Mouse (Mus musculus) right cerebral cortex, postnatal 4 days (tissue): ENCODE data around the gene Dip2a.

Experiments used
- DNase-seq: peaks from one replicate; pipeline ENCODE4 v3.0.0-alpha.2; 2022

Dip2a gene

GRCm38 (mm10) chr10:76300133-76300532, 45.0 kb downstream of the Dip2a start:
- DNase-seq: no peak

DNA sequence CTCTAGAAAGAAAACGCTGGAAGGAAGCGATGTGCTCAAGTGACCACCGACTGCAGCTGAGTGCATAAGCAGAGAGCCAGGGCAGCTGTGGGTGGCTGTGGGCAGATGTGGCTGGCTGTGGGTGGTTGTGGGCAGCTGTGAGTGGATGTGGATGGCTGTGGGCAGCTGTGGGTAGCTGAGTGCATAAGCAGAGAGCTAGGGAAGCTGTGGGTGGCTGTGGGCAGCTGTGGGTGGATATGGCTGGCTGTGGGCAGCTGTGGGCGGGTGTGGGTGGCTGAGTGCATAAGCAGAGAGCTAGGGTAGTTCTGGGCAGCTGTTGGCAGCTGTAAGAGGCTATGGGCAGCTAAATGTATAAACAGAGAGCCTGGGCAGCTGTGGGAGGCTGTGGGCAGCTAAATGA, 51.9 kb downstream of the Dip2a start:
- no peak for DNase-seq

- no peak for DNase-seq
Observed at GRCm38 (mm10) chr10:76289936-76290671, 55.0 kb downstream of the Dip2a start.

- no peak for DNase-seq
Observed at GRCm38 (mm10) chr10:76289052-76289451, 56.0 kb downstream of the Dip2a start.

DNA sequence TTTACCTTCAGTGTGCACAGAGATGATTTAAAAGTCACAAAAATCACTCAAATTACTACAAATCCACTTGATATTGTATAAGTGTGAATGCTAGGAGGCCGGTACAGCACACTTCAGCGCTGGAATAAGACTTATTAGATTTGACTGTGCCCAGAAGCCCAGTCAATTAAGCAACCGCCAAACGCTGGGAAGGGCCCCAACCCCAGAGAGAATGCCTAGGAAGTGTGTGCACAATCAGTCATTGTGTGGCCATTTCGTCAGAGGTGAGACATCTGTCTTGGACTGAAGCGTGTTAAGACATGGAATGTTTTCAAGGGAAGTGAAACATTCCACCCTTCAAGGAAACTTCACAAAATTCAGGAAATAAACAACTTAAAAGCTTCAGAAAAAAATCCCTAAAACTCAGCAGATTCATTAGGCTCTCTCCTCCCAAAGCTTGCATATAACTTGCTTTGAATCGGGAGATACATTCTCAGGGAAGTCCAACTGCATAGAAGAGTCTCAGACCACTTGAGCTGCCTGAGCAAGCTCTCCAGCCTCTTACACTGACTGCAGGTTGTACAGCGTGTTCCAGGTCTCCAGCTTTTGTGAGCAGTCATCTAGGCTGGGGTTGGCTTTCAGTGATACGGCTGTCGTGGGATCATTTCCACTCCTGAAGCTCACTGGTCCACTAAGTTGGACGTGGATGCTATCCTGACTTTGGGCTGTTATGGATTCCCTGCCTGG, 56.7 kb downstream of the Dip2a start:
- no peak for DNase-seq

GRCm38 (mm10) chr10:76278541-76279097, 66.5 kb downstream of the Dip2a start:
- DNase-seq: no peak

DNA sequence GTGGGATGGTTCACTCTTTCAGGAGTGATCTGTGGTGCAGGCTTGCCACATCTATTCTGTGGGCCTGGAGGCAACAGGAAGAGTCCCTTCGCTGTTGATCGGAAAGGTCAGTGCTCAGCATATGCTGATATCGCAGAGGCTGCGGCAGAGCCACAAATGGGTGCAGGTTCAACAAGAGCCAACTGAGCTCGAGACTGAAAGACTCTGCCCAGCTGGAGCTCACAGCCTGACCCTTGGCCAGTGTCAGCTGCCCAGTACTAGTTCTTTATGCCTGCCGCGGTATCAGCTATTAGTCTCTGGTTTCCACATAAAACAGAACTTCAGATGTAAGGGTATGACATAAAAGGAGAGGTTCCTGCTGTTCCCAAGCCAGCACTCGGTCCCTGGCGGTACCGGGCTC, 69.8 kb downstream of the Dip2a start:
- DNase-seq: no peak

GRCm38 (mm10) chr10:76271238-76271637, 73.9 kb downstream of the Dip2a start:
- DNase-seq: peak; percentile 37

DNA sequence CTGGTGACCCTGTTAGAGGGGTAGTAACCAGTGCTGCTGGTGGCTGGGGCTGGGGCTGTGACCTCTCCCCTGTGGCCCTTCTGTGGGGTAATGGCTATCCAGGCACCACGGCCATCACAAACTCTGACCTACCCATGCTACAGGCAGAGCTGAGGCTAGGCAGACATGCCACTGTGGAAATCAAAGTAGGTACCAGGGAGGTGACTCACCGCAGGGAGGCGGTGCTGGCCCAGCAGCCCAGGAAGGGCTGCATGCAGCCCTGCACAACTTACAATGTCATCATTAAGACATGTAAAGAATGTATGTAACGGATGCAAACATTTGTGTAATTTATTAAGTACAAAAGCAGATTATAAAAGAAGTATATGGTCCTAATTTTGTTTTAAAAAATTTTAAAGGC, 82.7 kb downstream of the Dip2a start:
- no peak for DNase-seq

- no peak for DNase-seq
Observed at GRCm38 (mm10) chr10:76261447-76261846, 83.6 kb downstream of the Dip2a start.

- no peak for DNase-seq
Observed at GRCm38 (mm10) chr10:76260358-76261059, 84.6 kb downstream of the Dip2a start.

GRCm38 (mm10) chr10:76259566-76260232, 85.4 kb downstream of the Dip2a start:
- no peak for DNase-seq

DNA sequence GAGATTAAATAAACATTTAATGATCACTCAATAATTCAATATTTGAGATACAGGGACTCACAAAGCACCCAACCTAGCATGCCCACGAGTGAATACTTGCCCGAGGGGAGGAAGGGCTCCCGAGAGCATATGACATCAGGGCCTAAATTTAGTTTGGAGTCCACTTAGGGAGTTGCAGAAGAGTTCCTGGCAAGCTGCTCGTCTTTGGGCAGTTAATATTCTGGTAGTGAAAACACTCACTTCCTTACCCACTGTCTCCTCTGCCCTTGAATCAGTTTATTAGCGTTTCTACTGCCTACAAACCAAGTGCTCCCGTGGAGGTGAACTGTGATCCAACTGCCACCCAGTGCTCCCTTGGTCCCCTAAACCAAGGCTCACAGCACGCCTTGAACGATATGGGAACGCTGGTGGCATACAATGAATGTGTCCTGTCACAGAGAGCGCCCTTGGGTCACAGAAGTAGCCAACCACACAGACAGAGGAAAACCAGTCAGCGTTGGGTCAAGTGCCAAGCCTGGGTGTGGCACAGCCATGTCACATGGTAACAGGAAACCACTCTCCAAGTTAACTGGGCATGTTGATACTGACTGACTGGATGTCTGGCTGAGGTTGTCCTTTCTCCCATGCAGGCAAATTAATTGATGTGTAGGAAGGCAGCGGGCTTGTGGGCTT, 87.2 kb downstream of the Dip2a start:
- no peak for DNase-seq

DNA sequence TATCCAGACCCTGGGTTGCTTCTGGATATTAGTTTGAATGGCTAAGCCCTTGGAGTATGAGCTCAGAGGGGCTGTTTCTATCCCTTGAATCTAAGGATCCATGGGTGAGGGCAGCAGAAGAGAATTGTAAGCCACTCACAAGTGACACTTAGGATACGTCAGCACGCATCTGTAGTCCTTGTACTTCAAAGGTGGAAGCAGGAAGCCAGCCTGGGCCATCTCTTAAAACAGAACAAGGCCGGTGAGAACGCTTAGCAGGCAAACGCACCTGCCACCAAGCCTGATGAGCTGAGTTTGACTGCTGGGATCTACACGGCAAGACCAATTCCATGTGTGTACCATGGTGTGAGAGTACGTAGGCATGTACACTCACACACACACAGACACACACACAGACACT, 87.9 kb downstream of the Dip2a start:
- no peak for DNase-seq

DNA sequence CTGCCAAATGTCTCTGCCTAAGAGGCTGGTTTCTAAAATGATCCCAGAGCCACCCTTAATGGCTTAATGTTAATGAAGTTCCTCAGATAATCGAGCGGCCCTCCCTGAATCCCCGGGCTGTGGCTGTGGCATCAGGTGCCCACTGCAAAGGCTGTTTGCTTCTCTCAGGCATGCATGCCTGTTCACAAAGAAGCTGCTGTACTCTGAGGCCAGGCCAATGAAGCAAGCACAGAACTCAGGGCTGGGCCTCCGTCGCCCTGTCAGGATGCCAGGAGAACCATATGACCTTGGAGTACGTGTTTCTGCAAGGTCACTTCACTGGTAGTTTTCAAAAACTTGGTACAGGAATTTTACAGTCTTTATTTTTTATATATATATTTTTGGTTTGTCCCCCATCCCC, 89.5 kb downstream of the Dip2a start:
- DNase-seq: no peak

- no peak for DNase-seq
Observed at GRCm38 (mm10) chr10:76253536-76253935, 91.6 kb downstream of the Dip2a start, which contains the start of gene S100b. S100b (plus strand) TSS chr10:76253853.

DNA sequence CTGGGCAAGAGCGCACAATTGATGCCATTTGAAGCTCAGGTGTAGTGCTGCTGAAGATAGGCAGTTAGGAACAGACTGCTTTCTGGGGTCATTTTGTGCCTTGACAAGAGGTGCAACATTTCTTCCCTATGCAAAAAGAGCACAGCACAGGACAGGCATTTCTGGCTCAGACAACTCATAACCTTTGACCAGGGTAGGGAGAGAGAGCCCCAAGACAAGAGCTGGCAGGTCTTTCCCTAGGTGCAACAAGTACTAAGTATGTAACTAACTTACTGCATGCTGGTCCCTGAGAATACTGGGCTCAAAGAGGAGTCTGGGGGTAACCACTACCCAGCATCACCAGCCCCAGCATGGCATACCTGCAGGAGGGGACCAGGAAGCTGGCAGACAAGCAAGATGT, 92.0 kb downstream of the Dip2a start:
- DNase-seq: no peak

DNA sequence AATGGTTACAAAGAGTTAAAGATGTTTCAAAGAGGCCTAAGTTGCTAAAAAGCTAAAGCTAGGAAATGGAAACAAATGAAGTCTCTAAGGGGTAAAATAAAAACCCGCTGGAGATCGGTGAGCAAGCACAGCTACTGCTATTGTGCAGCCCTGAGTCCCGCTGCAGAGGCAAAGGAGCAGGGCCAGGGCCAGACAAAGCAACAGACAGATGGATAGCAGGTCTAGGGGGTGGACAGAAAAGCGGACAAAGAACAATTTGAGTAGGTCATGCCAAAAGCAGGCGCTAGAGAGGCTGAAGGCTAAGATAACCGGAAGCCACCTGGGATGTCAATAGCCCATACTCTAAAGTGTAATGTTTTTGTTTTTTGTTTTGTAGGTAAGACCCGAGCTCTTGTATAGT, 94.2 kb downstream of the Dip2a start:
- no peak for DNase-seq

DNA sequence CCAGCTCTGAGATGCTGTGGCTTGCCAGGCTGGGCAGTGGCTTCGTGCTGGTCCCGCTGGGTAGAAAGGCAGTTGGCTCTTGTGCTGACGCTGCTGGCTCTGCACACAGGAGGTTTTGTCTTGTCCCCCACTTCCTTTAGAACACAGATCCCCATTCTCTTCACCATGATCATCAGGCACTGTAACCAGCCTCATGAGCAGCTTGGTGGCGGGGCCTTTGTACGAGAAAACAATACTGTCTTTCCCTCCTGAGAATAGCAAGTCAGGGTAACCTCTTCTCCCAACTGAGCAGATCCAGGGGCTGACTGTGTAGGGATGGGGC, 96.5 kb downstream of the Dip2a start:
- DNase-seq: no peak

DNA sequence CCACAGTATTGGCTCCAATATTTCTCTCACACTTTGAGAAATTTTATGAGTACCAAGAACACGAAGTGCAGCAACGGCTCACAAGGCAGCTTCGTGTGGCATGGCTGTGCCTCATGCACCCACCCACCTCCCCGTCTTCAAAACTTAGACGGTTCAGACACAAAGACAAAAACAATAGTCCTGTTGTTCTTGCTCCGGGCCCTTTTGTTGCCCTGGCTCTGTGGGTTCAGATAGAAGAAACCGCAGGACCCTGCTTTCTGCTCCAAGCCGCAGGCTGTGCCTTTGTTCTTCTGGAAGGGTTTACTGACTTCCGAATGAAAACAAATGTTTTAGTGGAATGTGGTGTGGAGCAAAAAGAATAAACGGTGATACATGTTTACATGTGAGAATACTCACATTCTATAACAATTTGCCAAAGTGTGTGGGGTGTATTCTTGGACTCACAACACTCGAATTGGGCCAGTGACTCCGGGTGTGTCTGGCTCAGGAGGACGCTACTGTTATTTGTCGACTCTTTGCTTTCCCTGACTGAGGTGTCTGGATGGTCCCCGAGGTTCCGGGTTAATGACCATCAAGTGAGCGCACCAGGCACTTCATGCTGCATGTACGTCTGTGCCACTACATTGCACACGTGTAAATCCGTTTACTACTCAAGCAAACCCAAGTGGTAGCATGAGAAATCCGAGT, 97.0 kb downstream of the Dip2a start:
- no peak for DNase-seq

GRCm38 (mm10) chr10:76246601-76247000, 98.5 kb downstream of the Dip2a start:
- DNase-seq: no peak

- DNase-seq: no peak
Observed at GRCm38 (mm10) chr10:76245106-76245505, 100.0 kb downstream of the Dip2a start.
